Mouse (Mus musculus): Measurements from ENCODE around the gene Dph6.

DNA sequence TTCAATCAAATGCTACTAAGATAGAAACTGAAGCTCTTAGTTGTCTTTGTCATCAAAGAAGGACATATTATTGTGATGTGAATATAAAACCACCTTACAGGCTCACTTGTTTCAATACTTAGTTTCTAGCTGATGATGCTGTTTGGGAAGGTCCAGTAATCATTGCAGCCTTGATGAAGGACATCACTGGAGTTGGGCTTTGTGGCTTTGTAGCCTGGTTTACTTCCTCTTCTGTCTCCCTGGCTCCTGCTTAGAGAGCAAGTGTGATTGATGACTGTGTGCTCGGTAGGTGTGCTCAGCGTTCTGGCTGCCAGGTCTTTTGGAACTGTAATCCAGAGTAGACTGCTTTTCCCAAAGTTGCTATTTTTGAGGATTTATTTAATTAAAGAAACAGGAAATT, 55.0 kb downstream of the Dph6 start:
- TF ChIP-seq CTCF (IDR thresholded peaks at IDR 0.05; ENCODE audit: low read depth), result no peak
- no peak for TF ChIP-seq EP300 (IDR thresholded peaks at IDR 0.05; ENCODE audit: low read depth)

Data from liver, embryonic 14.5 days (tissue).